Mouse (Mus musculus) C2C12 (cell line): ENCODE results near the gene Zfp65. TPM values are rescaled to one million over a fixed set of nuclear protein-coding genes. Genes with fewer than 3 reads are reported as not detected.
"Not testable (repeated sequence)": the region's sequence is repeated elsewhere in the genome, so short reads cannot be mapped to it uniquely, and the experiment has no call there.

ENCODE experiments used
- H3K27me3 ChIP-seq: one replicate; pipeline ENCODE4 v1.6.1; 2011; ENCODE audit not compliant: control insufficient read depth, insufficient read depth, insufficient read length
- H3K36me3 ChIP-seq: one replicate; pipeline ENCODE4 v1.6.1; 2011; ENCODE audit not compliant: control insufficient read depth, insufficient read depth
- H3K4me3 ChIP-seq: one replicate; pipeline ENCODE4 v1.5.1; 2011; ENCODE audit warnings: mild to moderate bottlenecking, control low read depth; ENCODE audit not compliant: poor library complexity, insufficient read depth, severe bottlenecking
- H3K79me2 ChIP-seq: one replicate; pipeline ENCODE4 v1.6.1; 2011; ENCODE audit not compliant: control insufficient read depth, insufficient read depth
- H3K79me3 ChIP-seq: one replicate; pipeline ENCODE4 v1.6.1; 2011; ENCODE audit warnings: low read depth, control low read depth
- H3ac ChIP-seq: one replicate; pipeline ENCODE3; 2011; ENCODE audit warnings: low read depth; ENCODE audit not compliant: control insufficient read depth, insufficient read length
- CEBPB ChIP-seq: IDR thresholded peaks from one replicate; pipeline ENCODE4 v1.6.1; 2011; ENCODE audit warnings: low read depth, mild to moderate bottlenecking, control low read depth, moderate library complexity
- CTCF ChIP-seq: IDR thresholded peaks from one replicate; pipeline ENCODE4 v1.5.1; 2011; ENCODE audit not compliant: control insufficient read depth, insufficient read depth, insufficient read length
- FOSL1 ChIP-seq: IDR thresholded peaks from one replicate; pipeline ENCODE4 v1.8.0; 2011; ENCODE audit warnings: mild to moderate bottlenecking, low read length; ENCODE audit not compliant: poor library complexity, insufficient read depth, severe bottlenecking
- MAX ChIP-seq: IDR thresholded peaks from one replicate; pipeline ENCODE4 v1.6.1; 2011; ENCODE audit warnings: mild to moderate bottlenecking, control low read depth
- MYOD1 ChIP-seq: IDR thresholded peaks from one replicate; pipeline ENCODE4 v1.6.1; 2011; ENCODE audit warnings: low read depth; ENCODE audit not compliant: control insufficient read depth, insufficient read length
- MYOG ChIP-seq: IDR thresholded peaks from one replicate; pipeline ENCODE4 v1.6.1; 2011; ENCODE audit not compliant: control insufficient read depth, insufficient read length; ENCODE audit errors: extremely low read depth
- USF1 ChIP-seq: IDR thresholded peaks from one replicate; pipeline ENCODE4 v1.6.1; 2011; ENCODE audit warnings: low read depth, mild to moderate bottlenecking, control low read depth, moderate library complexity
- polyA plus RNA-seq: library from polyadenylated mRNA; unstranded; fragments of >200 nt; fragmentation: generic; extraction: Trizol; gene quantifications from one replicate; pipeline ENCODE4 v1.2.1, GENCODE M21; 2012; ENCODE audit warnings: missing spikeins

Zfp65 gene
- polyA plus RNA-seq, 1 experiment, result 1.3 TPM

- H3K79me2 ChIP-seq, result no peaks in the 10 kb centered on the region
- H3K79me3 ChIP-seq, result no peaks in the 10 kb centered on the region
- no peak for TF ChIP-seq USF1
- TF ChIP-seq CEBPB, result no peak
- no peak for TF ChIP-seq MYOD1
- no peak for TF ChIP-seq MAX
- TF ChIP-seq CTCF, result no peak
- no peak for TF ChIP-seq FOSL1
- no peak for TF ChIP-seq MYOG
- no peaks in the 10 kb centered on the region for H3K27me3 ChIP-seq
- no peak overlapping the region for H3K4me3 ChIP-seq
- H3ac ChIP-seq, result no peak overlapping the region
- H3K36me3 ChIP-seq, result peaks cover 4% of the 10 kb centered on the region
Measured at GRCm38 (mm10) chr13:67743896-67744295, 14.9 kb upstream of the Zfp65 start.

- H3ac ChIP-seq, result no peak overlapping the region
- no peaks in the 10 kb centered on the region for H3K79me3 ChIP-seq
- TF ChIP-seq CTCF (no peak), CEBPB (no peak), MYOD1 (no peak), USF1 (no peak), MAX (no peak), MYOG (no peak), FOSL1 (no peak)
- H3K4me3 ChIP-seq, result no peak overlapping the region
- no peaks in the 10 kb centered on the region for H3K36me3 ChIP-seq
- H3K27me3 ChIP-seq, result no peaks in the 10 kb centered on the region
- no peaks in the 10 kb centered on the region for H3K79me2 ChIP-seq
Measured at GRCm38 (mm10) chr13:67742941-67743340, 14.0 kb upstream of the Zfp65 start.

- not testable (repeated sequence) for H3K4me3 ChIP-seq, H3ac ChIP-seq, H3K36me3 ChIP-seq, H3K79me3 ChIP-seq, H3K27me3 ChIP-seq, H3K79me2 ChIP-seq
Measured at GRCm38 (mm10) chr13:67734391-67734790, 5.4 kb upstream of the Zfp65 start.

DNA sequence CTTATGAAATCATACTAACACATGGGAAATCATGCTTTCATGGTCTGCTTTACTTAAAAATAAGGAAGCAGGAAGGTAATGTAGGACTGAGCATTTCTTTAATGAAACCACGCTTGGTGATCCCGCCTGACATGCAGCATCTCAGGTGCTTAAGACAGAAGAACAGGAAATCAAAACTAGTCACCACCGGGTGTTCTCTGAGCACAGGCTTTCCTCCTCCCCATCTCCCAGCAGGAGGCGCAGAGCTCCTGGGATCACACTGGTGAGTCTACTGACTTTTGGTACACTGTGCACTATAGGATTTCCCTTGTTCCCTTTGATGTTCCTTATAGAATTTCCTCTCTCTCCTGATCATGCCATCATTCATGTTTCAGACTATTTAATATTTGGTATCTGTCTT is 468 bp upstream of the Zfp65 start:
- H3K27me3 ChIP-seq, H3K79me3 ChIP-seq, H3K79me2 ChIP-seq, H3K36me3 ChIP-seq, H3ac ChIP-seq: not testable (repeated sequence)
- peak overlapping the region; percentile 23 for H3K4me3 ChIP-seq

DNA sequence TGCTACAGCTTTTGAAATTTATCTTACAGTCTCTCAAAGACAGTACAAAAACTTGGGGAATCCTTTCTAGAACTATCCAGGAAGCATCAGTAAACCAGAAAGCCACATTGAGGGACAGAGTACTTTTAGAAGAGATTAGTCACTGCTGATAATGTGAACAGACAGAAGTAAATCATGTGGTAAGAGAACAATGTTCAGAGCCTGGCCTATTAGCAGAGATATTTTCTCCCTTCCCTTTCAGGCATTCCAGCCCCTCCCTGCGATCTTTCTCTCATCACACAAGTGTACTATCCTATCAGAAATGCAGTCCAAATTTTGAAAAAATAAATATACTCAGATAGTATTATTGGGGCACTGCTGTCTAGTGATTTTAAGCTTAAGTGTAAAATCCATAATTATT is 867 bp downstream of the Zfp65 start:
- Histone ChIP-seq H3K36me3 (no peaks in the 10 kb centered on the region), H3ac (no peak overlapping the region), H3K79me3 (peaks cover 4% of the 10 kb centered on the region), H3K27me3 (no peaks in the 10 kb centered on the region), H3K4me3 (no peak overlapping the region), H3K79me2 (peaks cover 10% of the 10 kb centered on the region)
- TF ChIP-seq CTCF (no peak), MAX (no peak), USF1 (no peak), CEBPB (no peak), MYOD1 (no peak), FOSL1 (no peak), MYOG (no peak)

DNA sequence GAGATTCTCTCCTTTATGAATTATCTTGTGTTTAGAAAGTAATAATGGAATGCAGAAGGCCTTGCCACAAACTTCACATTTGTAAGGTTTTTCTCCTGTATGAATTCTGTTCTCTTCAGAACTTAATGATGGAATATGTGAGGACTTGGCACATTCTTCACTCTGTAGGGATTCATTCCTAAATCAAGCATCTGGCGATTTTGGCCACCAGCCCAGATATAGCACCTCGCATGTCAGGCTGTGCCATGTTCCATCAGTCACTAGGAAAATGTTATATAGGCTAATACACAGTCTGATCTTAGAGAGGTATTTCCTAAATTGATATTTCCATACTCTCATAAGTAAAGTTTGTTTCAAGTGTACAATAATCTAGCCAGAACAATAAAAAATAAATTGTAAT is 3.6 kb downstream of the Zfp65 start:
- not testable (repeated sequence) for H3K27me3 ChIP-seq, H3K36me3 ChIP-seq, H3K4me3 ChIP-seq, H3K79me3 ChIP-seq, H3ac ChIP-seq
- peaks cover 15% of the 10 kb centered on the region for H3K79me2 ChIP-seq

DNA sequence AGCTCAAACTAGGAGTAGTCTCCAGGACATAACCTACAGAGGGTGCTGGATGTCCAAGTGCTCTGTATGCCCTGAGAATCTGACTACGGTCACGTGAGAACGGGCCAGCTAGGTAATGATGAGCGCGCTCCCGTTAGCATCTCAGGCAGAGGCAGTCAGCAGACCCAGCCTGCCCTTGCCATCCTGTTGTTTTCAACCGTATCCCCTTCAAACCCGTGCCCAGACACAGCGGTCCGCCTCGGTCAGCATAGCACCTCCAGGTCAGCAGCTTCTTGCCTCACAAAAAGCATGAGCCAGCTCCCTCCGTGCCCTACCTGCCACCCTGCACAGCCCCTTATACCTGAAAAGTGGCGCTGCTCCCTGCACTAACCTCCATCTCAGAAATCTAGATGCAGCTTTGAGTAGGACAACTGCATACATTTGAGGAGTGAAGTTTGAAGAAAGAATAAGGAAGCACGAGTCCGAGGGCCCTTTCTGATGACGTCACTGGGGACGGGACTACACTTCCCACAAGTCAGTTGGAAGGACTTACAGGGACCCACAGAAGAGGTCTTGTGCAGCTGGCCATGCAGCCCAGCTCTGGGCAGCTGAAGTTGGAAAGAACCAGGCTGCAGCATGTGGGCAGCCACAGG is 5.0 kb downstream of the Zfp65 start:
- H3ac ChIP-seq, result peak overlapping the region; percentile 55
- H3K36me3 ChIP-seq, result no peaks in the 10 kb centered on the region
- peak overlapping the region; percentile 48 for H3K4me3 ChIP-seq
- H3K79me2 ChIP-seq, result peaks cover 15% of the 10 kb centered on the region
- H3K27me3 ChIP-seq, result no peaks in the 10 kb centered on the region
- no peak for TF ChIP-seq MYOD1
- peak; percentile 56 for TF ChIP-seq USF1
- no peak for TF ChIP-seq CEBPB
- no peak for TF ChIP-seq MYOG
- peak; percentile 54 for TF ChIP-seq MAX
- peaks cover 7% of the 10 kb centered on the region for H3K79me3 ChIP-seq
